ENCODE assay signal across 38 mouse cellular contexts in genomic region chr4:150644299-150644698, GRCm38 (mm10). TPM values are rescaled to one million over a fixed set of nuclear protein-coding genes. Genes with fewer than 3 reads are reported as not detected.
"Had no signal": no experiment of that assay in that cellular context is flagged by ENCODE, and none has a peak within 500 bp of the region (broad histone marks: within the 10 kb centered on the region; RNA-seq: fewer than 3 reads in every experiment).

No protein-coding gene starts in this region.

- ATAC-seq: hindbrain, embryonic 16.5 days; hindbrain, postnatal 0 days; inflammation-experienced regulatory T-cells, adult 6 months; intestine, embryonic 15.5 days; intestine, embryonic 16.5 days; intestine, postnatal 0 days had no signal

- H3K4me2 ChIP-seq: heart, embryonic 11.5 days; heart, embryonic 12.5 days; heart, embryonic 13.5 days; heart, embryonic 15.5 days; hindbrain, embryonic 12.5 days; hindbrain, embryonic 13.5 days; hindbrain, embryonic 14.5 days; hindbrain, embryonic 15.5 days; intestine, embryonic 15.5 days; kidney, embryonic 15.5 days had no signal

- H3K27me3 ChIP-seq: heart, embryonic 12.5 days; heart, embryonic 13.5 days; heart, embryonic 15.5 days; hindbrain, embryonic 12.5 days; hindbrain, embryonic 13.5 days; hindbrain, embryonic 15.5 days; intestine, embryonic 15.5 days; kidney, embryonic 15.5 days had no signal

- H3K9me3 ChIP-seq: heart, embryonic 10.5 days; heart, embryonic 12.5 days; heart, embryonic 13.5 days; heart, embryonic 15.5 days; hindbrain, embryonic 10.5 days; hindbrain, embryonic 12.5 days; hindbrain, embryonic 13.5 days; hindbrain, embryonic 15.5 days; intestine, embryonic 15.5 days; kidney, embryonic 15.5 days had no signal

- H3K9ac ChIP-seq: heart, embryonic 12.5 days; heart, embryonic 13.5 days; heart, embryonic 15.5 days; hindbrain, embryonic 12.5 days; hindbrain, embryonic 13.5 days; hindbrain, embryonic 14.5 days; hindbrain, embryonic 15.5 days; intestine, embryonic 15.5 days; kidney, embryonic 15.5 days had no signal

- H3K27ac ChIP-seq: heart, embryonic 10.5 days; heart, embryonic 13.5 days; heart, embryonic 15.5 days; hindbrain, embryonic 10.5 days; hindbrain, embryonic 12.5 days; hindbrain, embryonic 13.5 days; hindbrain, embryonic 14.5 days; hindbrain, embryonic 15.5 days; hindbrain, postnatal 0 days; intestine, embryonic 15.5 days; kidney, embryonic 15.5 days; kidney, postnatal 0 days; layer of hippocampus, adult 2 months had no signal

- DNase-seq: heart, postnatal 10 days; heart, postnatal 14 days; heart, postnatal 36 days; heart, postnatal 4 days; kidney, adult 11 months; kidney, adult 18-20 months; kidney, adult 2 months; kidney, adult 8-10 months; kidney, adult 9 months; kidney, postnatal 10 days; kidney, postnatal 14 days; kidney, postnatal 25 days; kidney, postnatal 36 days; kidney, postnatal 4 days; layer of hippocampus, adult 9-11 months; layer of hippocampus, postnatal 36 days had no signal

- H3K36me3 ChIP-seq: heart, embryonic 10.5 days; heart, embryonic 12.5 days; heart, embryonic 13.5 days; heart, embryonic 15.5 days; hindbrain, embryonic 10.5 days; intestine, embryonic 15.5 days; kidney, embryonic 15.5 days had no signal

- H3K4me1 ChIP-seq: heart, embryonic 10.5 days; heart, embryonic 12.5 days; heart, embryonic 13.5 days; heart, embryonic 15.5 days; hindbrain, embryonic 12.5 days; hindbrain, embryonic 13.5 days; hindbrain, embryonic 15.5 days; intestine, embryonic 15.5 days; kidney, embryonic 15.5 days had no signal

- H3K4me3 ChIP-seq: heart, embryonic 10.5 days; heart, embryonic 12.5 days; heart, embryonic 13.5 days; heart, embryonic 15.5 days; hindbrain, embryonic 10.5 days; hindbrain, embryonic 12.5 days; hindbrain, embryonic 13.5 days; hindbrain, embryonic 15.5 days; intestine, embryonic 15.5 days; kidney, embryonic 15.5 days; layer of hippocampus, adult 2 months had no signal

RNA-seq across cellular contexts. Expression of gene Slc45a1, which starts 7.7 kb away (rescaled TPM):
- polyA plus RNA-seq: heart, embryonic 12.5 days; heart, embryonic 15.5 days; heart, embryonic 16.5 days; heart, postnatal 0 days; kidney, embryonic 14.5 days had no signal
